Mouse (Mus musculus) Muller cell, postnatal 12 days (primary cell): ENCODE results near the gene Cat.

Source experiments
- DNase-seq: peaks from one replicate; pipeline ENCODE4 v3.0.0-alpha.2; 2015; ENCODE audit errors: inconsistent ontology term

Cat gene

DNA sequence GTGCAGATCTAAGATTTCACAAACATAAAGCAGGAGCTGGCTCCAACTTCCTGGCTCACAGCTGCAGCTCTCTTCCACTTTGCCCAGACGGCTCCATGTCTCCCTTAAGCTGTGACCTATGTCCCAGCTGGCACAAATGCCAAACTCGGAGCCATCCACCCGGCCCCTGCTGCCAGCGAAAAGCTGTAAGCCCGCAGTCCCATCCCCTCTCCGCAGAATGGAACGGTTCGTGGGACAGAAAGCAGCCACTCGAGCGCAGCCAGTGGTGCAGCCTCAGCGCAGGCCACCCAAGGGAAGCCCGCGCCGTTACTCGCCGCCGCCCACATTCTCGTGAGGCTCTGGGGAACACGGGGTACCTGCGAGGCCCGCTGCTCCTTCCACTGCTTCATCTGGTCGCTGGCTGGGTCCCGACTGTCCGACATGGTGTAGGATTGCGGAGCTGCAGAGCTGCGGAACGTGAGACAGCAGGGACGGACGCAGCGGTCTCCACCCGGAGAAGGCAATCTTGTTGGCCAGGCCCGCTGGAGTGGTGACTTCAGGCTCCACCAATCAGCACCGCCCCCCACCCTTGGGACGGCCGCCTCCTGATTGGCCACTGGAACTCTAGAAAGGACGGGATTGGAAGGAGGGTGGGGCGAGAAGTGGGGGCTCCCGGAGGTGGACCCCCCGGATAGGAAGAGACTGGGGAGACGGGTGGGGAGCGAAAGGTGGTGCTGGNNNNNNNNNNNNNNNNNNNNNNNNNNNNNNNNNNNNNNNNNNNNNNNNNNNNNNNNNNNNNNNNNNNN lies at the start of gene Cat:
Gene Cat (minus strand): TSS at position 544 of the 785 bp plus-strand sequence.
- peak; percentile 98 for DNase-seq

DNA sequence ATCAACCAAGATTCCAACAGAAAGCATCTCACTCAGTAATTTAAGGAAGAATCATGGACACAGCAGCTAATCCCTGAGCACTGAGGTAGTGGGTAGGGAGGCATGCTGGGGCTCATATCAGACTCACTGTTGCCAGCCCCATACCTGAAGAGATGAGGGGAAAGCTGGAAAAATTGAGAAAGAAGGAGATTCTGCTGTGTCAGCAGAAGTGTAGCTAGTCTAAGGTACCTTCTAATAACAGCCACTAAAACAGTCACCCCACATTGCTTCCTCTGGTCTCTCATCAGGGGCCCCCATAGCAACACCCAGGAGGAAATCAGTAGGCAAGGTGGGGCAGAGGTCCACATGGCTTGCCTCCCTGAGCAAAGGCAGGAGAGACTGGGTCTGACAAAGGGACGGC lies 40.6 kb upstream of the Cat start:
- no peak for DNase-seq

DNA sequence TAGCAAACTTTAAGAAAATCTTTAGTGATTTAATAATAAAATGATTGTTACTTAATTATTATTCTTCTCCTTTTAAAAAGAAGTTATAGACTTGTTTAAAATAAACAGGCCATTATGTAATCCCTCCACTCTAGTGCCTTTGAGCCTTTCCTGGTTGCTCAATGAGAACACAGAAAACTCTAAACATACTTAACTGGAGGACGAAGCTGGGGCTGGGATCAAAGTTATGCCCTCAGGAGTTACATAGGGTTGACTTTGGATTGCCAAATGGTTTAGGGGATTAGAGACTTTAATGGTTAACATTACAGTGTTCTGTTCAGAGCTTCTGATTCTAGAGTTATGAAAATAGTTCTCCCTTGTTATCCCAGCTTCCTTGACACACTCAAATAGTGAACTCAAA lies 31.5 kb upstream of the Cat start:
- no peak for DNase-seq

DNA sequence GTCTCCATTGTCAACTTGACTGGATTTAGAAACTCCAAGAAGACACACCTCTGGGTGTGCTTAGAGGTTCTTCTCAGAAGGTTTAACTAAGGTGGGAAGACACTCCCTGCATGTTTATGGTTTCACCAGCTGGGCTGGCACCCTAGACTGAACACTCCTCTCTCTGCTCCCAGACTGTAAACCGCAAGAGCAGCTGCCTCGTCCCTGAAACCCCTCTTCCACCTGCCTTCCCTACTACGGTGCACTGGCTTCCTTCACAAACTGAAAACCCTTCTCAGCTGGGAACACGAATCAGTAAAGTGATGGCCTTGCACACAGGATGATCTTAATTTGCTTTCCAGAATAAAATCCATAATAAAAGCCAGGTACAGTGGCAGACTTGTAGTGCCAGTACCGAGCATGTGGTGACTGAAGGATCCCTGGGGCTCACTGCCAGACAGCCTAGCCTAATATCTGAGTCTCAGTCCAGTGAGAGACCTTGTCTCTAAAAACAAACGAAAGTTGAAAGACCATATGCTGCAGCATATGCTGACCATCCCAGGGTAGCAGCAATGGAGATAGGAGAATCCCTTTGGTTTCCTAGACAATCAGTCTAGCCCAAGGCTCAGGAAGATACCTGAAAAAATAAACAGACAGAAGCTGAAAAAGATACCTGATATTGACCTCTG lies 30.7 kb upstream of the Cat start:
- DNase-seq: no peak

DNA sequence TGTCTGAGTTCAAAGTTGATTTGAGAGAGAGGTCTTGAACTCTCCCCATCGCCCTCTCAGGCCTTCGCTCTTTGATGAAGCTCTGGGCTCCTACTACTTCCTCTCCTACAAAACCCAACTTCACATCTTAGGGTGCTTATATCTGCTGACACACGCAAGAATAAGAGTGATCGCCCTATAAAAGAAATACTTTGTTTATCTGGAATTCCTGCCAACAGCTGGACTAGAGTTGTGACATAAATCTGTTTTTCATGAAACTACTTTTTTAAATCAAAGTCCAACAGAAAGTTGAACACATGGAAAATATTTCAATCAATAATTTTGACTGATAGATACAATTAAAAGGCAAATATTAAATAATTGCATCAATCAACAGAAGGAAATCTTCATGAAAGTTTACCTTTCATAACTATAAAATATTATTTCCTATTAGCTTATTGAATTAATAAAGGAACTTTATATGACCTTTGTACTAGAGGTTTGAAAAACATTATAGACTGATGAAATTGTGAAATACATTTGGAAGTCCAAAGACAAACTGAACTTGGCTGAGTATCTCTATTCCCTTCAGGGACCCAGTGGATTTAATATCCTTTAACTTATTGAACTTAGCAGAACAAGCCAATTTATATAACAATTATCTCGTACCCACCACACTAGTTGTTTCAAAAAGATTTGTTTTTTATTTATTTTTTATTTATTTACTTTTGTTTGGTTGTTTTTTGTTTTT lies 27.3 kb upstream of the Cat start:
- DNase-seq: no peak

DNA sequence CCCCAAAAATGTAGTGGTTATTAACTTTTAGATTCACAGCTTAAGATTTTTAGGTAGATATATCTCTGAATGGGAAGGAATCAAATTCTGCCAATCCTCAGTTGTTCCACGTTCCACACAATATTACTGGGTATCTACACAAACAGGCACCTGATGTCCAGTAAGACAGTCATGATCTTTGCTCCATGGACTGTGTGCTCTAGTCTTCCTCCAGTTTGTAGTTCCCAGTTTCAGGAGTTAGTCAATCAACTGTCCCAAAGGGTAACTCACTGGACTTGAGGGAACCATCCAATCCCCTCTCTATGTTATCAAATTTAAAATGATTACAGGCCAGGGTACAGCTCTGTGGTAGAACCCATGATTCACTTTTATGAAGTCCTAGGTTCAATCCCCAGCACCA lies 26.7 kb upstream of the Cat start:
- no peak for DNase-seq

DNA sequence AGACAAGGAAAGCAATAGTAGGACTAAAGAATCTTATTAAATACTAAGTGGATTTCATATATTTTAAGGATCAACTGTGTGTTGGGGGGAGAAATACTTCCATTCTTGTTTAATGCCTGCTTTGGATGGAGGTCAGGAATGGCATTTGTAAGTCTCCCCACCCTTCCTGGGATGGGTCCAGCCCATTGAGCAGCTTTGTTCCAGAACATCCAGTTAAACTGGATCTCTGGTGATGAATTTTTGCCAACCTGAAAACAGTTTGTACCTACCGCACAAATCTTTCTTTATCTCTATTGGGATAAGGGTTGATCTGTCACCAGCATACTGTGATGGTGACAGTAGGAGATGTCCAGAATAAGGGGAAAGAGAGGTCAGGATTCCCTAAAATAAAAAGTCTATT lies 26.1 kb upstream of the Cat start:
- DNase-seq: no peak

DNA sequence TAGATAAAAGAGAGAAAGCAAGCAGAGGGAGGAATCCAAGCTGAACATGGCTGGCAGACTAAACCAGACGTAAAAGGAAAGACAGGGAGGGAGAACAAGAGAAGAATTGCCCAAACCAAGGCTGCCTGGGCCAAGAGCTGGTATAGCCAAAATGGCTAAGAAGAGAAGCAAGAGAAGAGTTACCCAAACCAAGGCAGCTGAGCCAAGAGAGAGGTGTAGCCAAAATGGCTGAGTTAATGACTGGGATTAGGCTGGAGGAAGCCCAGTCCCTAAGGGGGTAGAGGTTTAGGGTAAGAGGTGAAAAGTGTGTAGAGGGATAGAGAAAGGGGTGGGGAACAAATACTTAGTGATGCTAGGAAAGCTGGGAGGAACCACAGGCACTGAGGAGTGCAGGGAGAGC lies 22.7 kb upstream of the Cat start:
- DNase-seq: no peak

DNA sequence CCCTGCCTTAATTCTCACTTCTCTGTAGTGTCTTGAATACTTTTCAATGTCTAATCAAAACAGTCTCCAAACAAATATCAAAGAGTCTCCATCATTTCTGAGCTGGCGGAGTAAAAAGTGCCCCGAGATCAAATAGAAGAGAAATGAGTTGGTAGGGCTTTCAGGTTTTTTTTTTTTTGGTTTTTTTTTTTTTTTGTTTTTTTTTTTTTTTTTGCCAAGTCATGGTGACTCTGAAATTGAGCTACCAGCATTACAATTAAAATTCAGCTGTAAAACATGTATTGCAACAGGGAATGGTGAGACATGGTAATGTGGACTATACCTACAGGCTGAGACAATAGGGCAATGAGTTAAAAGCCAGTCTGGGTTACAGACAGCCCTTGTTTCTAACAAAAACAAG lies 21.0 kb upstream of the Cat start:
- DNase-seq: no peak

DNA sequence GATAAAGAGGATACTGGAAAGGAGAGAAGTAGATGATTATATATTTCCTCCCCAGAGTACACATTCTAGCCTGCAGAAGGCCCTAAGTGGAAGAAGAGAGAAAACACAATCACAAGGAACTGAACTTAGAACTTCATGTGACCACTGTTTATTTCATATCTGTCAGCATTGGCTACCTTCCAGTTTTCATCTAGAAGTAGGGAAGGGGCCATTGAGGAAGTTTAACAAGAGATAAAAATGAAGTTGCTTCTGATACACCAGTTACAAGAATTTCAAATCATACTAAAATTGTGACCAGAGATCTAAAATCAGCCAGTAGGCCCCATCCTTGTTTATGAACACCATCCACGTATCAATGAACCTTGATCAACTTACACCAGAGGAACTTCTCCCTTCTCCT lies 19.5 kb upstream of the Cat start:
- no peak for DNase-seq

DNA sequence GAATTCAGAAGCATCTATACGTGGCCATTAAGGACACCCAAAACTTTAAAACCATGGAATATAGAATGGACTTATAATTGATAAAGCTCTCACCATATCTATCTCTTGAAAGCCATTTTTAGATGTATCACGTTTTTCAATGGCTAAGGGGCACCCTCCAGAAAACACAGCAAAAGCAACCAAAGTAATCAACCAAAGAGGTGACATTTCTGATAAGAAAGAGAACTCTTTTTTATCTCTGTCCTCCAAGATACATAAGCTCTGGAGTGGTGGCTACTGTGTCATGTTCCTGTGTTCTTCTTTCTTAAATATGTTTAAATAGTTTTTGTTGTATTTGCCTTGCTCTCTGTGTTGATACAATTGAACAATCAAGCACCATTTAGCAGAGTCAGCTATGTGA lies 15.8 kb upstream of the Cat start:
- DNase-seq: no peak

DNA sequence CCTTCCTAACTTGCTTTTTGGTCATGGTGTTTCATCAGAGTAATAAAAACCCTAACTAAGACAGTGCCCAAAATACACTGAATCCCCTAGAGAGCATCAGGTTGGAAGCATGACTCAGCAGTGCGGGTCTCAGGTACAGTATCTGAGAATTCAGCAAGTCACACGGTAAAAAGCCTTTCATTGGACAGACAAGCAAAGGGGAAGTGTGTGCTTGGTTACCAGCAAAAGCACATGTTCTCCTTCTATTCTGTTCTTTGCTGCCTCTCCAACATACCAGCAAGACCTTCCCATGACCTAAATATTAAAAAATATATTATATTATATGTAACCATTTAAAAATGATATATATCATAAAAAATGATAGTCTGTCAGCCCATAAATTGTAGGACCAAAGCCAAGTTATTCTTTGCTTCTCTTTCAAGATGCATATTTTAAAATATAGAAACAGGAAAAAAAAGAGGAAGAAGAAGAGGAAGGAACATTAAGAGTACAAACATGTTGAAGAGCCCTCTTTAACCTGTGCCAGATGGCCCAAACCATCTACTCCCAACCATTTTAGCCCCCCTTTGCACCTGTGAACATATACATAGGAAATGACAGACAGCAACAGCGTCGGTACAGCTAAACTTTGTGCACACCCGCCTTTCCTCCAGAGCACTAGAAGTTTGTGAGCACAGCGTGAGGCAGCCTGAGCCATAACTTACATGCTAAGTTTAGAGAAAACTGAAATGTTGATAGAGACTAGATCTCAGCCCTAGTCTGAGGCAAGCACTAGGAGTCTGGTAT lies 10.9 kb upstream of the Cat start:
- DNase-seq: no peak

DNA sequence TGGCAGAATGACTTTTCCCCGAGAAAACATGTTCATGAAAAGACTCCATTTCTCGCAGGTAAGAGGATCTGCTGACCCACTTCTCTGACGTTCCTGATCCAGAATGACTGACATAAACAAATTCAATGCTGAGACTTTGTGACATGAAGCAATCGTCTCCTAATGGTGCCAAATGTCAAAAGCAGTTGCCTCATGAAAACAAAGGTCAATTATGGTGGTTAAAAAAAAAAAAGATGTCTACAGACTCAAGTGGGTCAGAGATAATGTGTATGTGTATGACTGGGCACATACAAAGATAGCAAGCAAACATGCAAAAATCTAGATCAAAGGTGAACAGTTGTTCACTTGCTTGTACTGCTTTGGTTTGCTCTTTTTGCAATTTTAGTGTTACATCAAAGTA lies 8.9 kb upstream of the Cat start:
- DNase-seq: no peak

DNA sequence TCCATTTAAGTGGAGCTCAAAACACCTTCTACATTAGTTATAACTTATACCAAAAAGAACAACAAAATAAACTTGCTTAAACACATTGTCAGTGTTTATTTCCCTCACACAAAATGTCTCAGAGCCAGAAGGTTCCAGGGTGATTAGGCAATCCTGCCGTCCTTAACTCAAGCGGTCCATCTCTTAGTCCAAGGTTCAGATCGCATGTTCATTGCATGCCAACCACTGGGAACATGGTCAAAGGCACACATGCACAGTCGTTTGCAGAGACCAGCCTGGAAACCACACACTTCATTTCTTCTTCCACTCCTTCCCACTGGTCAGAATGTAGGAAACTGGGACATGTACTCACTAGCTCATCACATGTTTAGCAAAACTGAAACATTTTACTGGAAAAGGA lies 7.6 kb upstream of the Cat start:
- DNase-seq: no peak

DNA sequence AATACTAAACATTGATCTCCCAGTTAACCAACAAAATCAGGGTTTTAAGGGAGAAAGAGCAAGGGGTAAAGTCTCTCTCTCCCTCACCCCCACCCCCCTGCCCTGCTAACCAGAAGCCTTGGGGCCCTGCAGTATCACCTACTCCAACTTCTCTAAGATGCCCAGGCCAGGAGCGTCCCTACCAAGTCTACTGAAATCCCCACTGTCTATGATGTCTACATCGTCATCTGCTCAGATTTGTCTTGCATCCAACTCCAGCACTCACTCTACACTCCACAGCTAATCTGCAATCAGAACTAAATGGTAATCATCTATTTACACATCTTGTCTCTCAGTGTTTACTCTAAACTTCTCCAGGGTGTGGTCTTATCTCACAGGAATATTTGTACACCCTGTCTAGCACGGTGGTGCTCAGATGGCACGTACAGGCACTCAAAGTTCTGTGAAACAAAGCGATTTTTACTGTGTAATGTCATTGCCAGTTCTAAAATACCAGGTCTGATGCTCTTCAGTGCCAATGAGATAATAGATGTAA lies 907 bp downstream of the Cat start:
- DNase-seq: no peak

DNA sequence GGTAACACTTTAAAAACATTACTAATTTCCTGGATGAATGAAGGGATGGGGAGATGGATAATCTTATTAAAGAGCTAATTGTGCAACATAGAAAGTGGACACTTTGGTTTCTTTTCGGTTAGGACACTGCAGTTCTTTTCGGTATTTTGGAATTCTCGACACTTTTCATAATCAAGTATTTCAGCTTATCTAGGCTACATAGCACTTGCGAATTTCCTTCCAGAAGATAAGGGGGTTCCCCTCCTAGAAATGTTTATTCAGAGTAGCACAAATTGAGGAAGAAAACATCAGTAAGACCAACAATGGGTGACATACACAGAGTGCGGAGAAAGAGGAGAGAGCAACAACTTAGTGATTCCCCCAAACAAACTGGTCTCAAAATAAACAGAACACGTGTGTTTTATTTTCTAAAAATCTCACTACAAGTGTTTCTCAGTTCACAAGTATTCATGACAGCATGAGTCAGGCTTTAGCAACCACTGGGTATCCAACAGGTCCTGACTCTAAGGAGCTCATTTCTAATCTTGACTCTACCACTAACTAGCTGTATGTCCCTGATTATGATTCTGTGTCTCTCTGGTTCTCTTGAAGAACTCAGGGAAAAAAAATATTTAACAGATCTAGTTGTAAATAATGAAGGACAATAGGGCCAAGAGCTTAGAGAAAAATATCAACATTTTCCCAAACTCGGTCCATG lies 1.5 kb downstream of the Cat start:
- DNase-seq: no peak

DNA sequence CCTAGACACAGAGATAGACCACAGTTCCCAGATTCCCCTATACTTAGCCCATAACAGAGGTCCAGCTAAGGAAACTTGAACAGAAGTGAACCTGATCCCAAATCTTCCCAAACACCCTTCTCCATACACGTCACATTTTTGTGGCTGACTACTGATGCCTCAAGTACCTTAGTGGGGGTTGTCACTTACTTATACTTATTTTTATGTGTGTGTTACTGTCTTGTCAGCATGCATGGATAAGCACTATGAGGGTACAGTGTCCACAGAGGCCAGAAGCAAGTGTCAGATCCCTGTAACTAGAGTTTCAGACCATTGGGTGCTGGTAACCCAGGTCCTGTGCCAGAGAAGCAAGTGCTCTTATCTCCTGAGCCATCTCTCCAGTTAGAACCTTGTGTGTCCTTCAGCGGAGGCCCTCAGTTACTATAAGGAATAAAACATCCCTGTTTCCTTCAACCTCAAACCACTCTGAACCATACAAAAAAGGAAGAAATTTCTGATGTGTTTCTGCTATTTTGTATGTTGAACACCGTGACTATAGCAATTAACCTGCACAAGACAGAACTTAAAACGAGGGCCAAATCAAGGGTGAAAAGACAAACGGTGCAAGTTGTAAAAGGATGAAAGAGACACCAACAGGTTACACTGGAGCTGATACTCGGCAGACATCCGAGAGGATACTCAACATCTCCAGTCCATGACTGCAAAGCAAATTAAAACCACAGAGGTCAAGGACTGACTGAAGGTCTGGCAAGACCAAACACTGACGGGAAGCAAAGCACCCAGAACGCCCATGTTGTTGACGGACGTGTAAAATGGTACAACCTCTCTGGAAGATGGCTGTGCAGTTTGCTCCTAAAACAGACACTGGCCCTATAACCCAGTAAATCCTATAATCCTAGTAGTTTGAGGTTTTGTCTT lies 3.4 kb downstream of the Cat start:
- DNase-seq: no peak

DNA sequence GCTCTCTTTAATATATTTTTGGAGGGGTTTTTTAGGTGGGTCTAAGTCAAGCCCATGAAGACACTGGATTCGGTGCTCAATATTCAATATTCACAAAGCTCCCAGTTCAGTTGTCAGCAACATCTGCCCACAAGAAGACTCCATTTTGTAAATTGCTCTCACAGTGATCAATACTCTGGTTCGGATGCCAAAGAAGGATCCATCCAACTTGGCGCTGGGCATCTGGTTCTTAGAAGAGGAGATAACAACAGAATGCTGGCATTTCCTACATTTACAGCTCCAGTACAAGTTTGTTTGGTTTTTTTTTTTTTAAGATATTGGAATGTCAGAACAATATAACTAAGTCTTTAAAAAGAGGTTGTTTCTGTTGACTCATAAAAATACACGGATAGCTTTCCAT lies 4.1 kb downstream of the Cat start:
- no peak for DNase-seq

DNA sequence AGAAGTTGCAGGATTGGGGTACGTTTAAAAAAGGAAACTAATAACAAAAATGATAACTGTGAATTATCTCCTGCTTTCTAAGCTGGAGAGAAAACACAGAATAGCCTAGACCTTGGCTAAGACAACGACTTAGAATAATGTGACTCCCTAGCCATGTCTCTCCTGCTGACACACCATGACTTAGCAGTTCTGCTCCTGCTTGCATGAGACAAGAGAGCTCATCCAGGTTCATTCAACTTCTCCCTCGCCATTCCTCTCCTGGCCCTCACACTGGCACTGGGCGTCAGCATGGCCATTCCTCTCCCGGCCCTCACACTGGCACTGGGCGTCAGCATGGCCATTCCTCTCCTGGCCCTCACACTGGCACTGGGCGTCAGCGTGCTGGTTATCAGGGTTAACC lies 4.7 kb downstream of the Cat start:
- DNase-seq: no peak

DNA sequence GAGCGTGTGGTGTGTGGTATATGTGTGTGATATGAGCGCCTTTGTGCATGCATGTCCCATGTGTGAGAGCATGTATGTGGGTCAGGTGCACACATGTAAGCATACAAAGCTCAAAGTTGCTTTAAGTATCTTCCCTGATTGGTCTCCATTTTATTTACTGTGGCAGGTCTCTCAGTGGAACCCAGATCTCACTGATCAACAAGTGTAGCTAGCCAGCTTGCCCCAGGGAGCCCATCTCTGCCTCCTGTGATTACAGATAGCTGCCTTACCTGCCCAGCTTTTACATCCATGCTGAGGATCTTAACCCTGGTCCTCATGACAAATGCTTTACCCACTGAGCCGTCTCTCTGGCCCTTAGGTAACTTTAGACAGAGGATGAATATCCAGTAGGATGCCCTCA lies 6.6 kb downstream of the Cat start:
- DNase-seq: no peak
